Mouse (Mus musculus): ENCODE data around the gene Taok1. TPM values are rescaled to one million over a fixed set of nuclear protein-coding genes. Genes with fewer than 3 reads are reported as not detected.

Taok1 gene
- total RNA-seq, 2 experiments from 2014 or later, result 51.8 to 58.4 TPM

DNA sequence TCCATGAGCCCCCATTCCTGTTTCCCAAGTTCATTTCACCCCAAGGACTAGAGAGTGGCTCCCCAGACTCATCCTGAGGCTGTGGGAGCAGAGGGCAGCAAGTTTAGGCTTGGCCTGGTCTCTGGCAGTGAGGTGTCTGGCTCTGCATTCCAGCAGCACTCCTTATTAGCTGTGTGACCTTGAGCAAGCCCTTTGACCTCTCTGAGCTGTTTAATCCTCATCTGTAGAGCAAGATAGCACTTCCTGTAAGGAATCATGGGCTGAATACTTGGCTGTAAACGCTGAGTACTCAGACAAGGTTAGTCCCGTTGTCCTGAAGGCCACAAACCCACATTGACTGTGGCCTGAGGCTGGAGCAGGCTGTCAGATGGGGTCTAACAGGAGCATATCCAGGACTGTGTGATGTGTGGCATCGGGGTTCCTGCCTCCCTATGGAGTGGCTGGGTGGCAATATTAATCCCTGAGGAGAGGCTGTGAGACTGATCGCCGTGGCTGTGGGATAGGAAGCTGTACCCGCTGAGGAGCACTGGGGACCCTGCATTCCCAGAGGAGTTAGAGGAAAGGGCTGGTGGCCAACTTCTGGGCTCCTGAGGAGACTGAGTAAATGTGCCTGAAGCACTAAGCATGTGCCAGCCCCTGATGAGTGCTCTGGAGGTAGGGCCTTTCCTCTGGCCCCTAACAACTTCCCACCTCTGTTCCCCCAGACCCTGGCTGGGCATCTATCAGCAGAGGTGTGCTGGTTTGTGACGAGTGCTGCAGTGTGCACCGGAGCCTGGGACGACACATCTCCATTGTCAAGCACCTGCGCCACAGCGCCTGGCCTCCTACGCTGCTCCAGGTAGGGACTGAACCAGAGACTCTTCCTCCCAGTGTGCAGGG is 109.1 kb downstream of the Taok1 start:
- DNase-seq (ENCODE audit: low spot score), result no peak
- intact Hi-C loops (cut with DNase I), result no loop called here

DNA sequence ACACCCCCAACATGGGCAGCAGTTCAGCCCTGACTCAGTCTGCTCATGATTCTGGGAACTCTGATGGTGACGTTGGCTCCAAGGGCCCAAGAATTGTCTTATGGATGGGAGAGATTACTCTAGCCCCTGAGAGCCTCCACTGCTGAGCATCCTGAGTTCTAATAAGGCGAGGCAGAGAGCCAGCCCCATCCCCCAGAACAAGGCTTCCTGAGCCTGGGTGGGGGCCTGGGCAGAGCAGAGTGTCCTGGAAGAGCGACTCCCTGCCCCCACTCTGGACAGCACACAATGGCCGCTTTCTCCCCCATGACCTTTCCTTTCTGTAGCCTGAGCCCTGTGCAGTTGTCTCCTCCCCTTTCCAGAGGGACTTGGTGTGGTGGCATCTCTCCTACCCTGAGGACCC is 109.8 kb downstream of the Taok1 start:
- intact Hi-C loops (cut with DNase I), result no loop called here
- no peak for DNase-seq (ENCODE audit: low spot score)

DNA sequence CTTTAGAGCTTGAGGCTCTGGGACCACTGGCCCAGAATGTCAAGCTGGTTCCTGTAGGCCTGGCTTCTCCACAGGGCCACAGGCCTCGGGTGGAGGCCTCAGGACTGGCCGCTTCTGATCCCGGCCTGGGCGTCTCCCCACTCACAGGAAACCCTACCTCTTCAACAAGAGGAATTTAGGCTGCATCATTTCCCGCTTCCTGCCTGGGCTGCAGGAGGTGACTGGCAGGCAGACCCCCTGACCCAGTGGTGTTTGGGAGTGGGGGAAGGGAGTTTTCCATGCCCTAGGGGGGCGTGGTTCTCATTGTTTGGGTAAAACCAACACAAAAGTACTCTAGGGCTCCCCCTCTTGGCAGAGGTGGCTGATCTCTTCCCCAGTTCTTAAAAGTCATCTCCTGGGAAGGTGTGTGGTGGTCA is 110.3 kb downstream of the Taok1 start:
- intact Hi-C loops (cut with DNase I), result no loop called here

DNA sequence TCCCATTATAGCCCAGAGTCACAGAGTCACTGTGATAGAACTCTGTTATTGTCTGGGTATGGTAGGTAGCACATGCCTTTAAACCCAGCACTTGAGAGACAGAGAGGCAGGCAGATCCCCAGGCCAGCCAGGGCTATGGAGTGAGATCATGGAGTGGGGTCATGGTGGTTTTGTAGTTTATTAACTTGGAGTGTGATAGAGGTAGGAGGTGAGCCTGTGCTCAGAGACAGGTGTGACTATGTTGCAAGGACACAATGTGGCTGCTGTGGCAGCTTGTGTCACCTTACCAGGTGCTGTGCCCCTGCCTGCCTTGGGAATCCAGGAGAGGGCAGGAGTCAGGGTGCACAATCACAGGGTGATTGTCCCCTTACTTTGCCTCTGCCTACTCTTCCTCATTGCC is 112.1 kb downstream of the Taok1 start:
- intact Hi-C loops (cut with DNase I), result no loop called here
- DNase-seq (ENCODE audit: low spot score), result no peak

More for the DNA sequence above, 110.3 kb downstream of the Taok1 start:
- DNase-seq (ENCODE audit: low spot score), result peak; percentile 80

DNA sequence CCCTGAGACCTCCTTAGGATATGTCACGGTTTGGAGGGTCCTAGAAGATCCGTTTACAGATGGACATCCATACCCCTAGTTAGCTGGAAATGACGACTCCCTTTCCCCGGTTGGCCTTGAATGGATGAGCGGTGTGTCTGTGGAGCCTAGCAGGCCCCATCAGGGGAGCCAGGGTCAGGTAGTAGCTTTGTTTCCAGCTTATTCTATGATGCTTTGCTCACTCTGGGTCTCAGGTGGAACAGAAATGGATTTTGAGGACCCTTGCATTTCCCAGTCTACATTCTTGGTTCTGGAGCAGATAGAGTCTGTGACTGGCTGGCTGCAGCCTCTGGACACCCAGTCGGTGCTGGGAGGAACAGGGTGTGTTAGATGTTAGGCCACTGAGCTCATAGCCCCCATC is 112.8 kb downstream of the Taok1 start:
- intact Hi-C loops (cut with DNase I), result no loop called here
- no peak for DNase-seq (ENCODE audit: low spot score)

DNA sequence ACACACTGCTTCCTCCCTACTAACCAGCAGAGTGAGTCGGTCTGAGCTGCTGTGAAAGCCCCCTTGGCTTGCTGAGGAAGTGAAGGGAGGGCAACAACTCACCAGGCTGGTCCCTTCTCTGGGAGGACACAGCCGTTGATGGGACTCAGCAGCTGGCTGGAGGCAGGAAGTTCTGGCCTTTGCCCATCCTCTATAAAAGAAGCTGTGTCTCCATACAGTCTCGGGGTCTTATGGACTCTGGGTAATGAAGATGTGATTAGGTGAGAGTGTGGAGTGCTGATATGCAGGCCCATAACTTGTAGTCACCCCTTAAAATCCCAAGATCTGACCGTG is 113.3 kb downstream of the Taok1 start:
- intact Hi-C loops (cut with DNase I), result no loop called here

DNA sequence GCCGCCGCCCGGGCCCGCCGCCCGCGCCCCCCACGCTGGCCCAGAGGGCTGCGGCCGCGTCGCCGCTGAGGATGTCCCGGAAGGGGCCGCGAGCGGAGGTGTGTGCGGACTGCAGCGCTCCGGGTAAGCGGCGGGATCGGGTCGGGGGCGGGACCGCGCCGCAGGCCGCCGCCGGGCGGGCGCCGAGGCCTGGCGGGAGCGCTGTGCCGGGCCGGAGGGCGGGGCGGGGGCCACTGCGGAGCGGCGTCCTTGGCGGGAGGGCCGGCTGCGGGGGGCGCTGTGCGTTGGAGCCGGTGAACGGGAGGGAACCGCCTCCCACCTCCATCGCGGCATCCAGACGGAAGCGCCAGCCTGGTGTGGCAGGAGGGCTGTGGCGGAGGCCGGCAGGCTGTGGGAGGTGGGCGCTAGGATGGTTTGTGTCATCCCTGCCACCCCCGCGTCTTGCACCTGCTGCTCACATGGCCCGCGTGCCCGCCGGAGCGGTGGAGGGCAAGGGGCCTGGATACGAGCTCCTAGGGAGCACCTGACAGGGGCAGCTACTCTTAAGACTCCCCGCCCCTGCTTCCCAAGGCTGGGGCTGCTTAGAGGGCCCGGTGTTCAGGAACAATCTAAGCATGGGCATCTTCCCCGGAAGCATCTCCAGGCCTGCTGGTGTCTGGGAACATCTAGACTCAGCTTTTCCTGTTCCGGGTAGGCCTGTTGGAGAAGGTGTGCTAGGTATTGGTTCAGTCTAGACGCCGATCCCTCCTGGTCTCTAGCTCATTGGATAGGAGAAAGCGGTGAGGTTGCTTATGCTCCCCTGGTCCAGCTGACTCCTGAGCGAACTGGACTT is 113.9 kb downstream of the Taok1 start, which contains the start of gene Git1:
Git1 (plus strand) TSS at position 51 of the 832 bp plus-strand sequence.
- no peak for DNase-seq (ENCODE audit: low spot score)
- intact Hi-C loops (cut with DNase I), result no loop called here

More for the DNA sequence above, 113.3 kb downstream of the Taok1 start:
- no peak for DNase-seq (ENCODE audit: low spot score)

DNA sequence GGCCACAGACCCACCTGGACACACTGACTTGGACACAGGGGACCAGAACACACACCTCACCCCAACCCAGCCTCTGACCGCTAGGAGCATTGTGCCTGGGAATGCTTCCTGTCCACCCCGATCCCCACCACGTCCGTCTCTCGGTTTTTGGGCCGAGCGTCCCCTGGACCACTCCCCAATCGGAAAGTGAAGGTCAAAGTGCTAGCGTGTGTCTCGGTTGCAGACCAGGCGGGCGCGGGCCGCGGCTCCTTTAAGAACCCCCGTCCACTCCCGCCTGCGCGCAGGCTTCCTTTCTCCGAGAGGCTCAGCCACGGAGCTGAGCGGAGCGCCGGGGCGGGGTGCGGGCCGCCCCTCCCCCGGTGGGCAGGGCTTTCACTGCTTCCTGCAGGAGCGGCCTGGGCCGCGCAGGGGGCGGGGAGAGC is 114.7 kb downstream of the Taok1 start:
- peak; percentile 92 for DNase-seq (ENCODE audit: low spot score)
- intact Hi-C loops (cut with DNase I), result no loop called here

DNA sequence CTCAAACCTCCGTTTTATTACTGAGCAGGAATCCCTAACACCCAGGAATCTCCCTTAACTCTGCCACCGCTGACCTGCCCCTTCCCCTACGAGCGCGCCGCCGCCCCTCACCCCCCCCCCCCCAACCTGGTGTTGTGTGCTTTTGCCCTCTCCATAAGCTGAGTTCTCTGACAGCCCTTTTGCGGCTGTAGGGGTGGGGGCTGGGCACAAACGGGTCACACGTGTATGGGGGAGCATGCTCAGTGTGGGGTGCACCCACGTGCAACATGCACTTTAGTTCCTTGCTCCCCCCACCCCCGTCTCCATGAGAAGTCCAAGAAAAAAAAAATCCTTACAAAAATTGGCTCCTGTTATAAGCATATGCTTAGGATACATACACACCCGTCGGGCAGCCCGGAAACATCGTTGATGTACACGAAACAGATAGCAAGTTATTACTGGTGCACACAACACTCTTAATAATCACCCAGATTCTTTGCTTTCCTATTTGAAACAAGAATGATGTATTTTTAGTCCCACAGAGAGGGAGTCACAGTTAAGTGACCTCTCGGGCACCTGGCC is 115.2 kb downstream of the Taok1 start:
- no peak for DNase-seq (ENCODE audit: low spot score)
- intact Hi-C loops (cut with DNase I), result no loop called here

DNA sequence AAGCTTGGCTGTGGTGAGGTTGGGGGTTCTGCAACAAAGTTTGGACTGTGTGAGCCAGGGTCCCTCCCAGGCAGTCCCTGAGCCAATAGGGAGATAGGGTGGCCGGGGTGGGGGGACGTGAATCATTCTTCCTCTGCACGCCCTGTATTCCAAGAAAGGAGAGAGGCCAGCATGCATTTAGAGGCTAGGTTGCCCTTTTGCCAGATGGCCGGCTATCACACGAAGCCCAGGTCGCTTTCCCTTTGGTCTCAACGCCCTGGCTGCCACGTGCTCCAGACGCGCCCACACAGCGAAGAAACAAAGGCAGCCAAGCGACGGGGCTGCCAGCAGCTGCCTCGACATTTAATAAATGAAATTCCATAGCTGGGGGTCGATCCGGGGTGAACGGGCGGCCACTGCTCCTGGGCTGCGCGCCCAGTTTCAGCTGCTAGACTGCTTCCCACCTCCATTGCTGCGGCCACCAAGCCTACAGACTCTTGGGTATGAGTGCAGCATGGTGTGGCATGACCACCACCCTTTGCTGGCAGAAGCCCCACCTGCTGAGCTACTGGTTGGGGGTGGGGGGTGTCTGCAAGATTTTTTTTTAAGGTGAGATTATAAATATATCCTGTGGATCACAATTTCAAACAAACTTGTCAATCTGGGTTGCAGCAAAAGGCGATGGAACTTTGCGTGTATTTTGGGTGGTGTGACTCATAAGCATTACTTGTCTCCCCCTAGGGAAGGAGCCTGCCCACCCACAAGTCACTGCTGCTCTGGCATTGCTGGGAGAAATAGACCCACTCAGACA is 115.9 kb downstream of the Taok1 start:
- DNase-seq (ENCODE audit: low spot score), result peak; percentile 71
- intact Hi-C loops (cut with DNase I), result loop anchor here (1.0 kb wide), 1 partner anchor 10 kb away; no protein-coding TSS in a partner anchor

DNA sequence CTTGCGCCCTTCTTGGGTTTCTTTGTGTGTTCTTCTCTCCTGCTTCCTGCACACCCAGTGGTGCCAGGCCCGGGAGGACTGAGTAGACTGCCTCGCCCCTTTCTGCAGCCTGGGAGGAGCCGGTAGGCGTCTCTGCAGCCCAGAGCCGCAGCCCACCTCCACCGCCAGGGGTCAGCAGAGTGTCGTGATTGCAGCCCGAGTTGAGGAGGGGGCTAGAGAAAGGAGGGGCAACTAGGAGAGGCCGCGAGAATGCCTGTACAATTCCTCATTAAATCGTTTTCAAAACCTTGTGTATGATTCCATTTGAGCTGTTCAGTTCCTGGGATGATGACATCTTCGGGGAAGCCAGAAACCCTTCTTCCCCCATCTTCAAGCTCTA is 116.5 kb downstream of the Taok1 start:
- DNase-seq (ENCODE audit: low spot score), result peak; percentile 79
- intact Hi-C loops (cut with DNase I), result loop anchor here (1.0 kb wide), 1 partner anchor 10 kb away; no protein-coding TSS in a partner anchor

DNA sequence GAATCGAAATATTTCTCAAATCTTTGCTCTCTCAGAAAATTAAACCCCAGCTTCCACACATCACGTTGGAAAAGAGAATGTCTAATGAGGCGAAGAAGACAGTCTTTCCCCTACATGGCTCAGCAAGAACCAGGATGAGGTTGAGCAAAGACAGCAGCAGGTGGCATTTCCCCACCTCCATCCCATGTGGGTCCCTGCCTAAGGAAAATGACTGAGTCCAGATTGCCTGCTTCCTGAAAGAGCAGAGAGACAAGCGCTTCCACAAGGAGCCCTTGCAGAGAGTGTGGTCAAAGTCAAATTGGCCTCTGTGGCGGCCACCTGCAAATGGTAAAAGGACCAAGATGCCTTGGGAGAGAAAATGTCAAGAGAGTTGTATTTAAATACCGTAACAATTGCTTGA is 117.2 kb downstream of the Taok1 start:
- intact Hi-C loops (cut with DNase I), result no loop called here
- DNase-seq (ENCODE audit: low spot score), result no peak

DNA sequence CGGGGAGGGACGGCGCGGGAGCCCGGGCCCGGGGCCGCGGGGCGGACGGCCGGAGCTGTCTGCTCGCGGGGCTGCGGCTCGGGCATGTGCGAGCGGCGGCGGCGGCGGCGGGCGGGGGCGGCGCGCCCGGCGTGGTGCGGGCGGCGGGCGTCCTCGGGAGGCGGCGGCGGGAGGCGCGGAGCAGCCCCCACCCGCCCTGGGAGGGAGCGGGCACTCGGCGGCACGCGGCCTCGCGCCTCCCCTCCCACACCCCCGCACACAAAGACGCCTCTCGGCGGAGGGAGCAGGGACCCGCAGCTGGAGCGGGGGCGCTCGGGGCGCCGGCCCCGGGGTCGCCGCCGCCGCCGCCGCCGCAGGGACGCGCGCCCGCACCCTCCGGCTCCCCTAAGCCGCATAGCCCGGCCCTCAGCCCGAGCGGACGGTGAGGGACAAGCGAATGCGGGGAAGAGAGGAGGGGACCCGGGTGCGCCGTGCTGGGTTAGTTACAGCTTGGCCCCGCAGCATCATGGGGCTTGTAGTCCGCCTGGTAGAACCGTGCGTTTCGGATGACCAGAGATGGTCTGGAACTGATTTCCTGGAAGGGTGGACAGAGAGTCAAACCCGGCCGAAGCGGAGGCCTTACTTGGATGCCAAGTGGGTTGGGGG is 117.9 kb downstream of the Taok1 start, which contains the start of gene Ankrd13b:
Ankrd13b (minus strand) TSS at position 88 of the 645 bp plus-strand sequence.
- DNase-seq (ENCODE audit: low spot score), result peak; percentile 49
- intact Hi-C loops (cut with DNase I), result loop anchor here (2.0 kb wide), 1 partner anchor 23 kb away; no protein-coding TSS in a partner anchor

DNA sequence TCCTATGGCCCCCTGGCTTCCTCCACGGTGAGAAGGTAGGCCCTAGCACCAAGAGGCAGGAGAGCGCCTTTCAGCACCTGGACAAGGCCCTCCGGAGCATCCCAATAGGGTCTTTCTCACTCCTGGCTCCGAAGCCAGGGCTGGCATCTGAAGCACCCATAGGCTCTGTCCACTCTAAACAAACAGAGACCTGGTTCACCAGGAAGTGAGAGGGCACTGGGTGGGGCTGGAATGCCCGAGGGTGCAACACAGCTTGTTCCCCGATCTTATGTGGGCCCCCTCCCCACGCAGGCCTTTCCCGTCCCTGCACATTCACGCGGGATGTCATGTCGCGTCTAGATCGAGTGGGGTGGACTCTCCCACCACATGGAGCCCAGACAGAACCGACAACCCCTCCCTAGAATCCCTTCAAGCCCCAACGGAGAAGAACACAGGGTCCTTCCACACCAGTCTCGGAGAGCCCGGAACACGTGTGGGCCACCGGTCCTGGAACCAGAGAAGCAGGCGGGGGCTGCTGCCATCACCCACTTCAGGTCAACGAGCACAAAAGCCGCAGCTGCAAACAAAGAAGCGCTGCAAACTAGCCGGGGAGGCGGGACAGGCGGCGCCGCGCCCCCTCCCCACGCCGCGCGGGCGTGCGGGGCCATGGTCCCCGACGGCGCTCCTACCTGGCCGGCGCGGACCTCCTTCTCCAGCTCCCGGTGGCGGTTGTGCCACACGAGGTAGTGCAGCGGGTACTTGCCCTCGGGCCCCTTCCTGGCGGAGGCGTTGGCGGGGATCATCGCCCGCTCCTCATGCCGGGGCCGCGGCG is 118.6 kb downstream of the Taok1 start:
- intact Hi-C loops (cut with DNase I), result loop anchor here (2.0 kb wide), 1 partner anchor 22 kb away; no protein-coding TSS in a partner anchor
- no peak for DNase-seq (ENCODE audit: low spot score)

DNA sequence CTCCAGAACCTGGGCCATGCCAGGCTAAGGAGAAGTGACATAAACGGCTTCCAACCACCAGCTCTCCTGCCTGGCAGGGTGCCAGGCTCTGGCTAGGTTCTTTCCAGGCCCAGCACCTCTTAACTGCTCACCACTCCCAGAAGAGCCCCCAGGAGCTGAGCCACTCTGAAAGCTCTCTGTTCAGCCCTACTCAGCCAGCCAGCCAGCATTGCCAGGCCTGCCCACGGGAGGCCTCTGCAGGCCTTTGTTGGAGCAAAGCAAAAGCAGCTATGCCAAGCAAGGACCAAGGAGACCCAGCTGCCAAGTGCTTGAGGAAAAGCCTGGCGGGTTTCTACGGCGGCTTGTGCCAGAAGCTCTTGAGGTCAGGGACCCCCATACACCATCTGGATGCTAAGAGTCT is 120.8 kb downstream of the Taok1 start:
- no peak for DNase-seq (ENCODE audit: low spot score)
- intact Hi-C loops (cut with DNase I), result no loop called here

DNA sequence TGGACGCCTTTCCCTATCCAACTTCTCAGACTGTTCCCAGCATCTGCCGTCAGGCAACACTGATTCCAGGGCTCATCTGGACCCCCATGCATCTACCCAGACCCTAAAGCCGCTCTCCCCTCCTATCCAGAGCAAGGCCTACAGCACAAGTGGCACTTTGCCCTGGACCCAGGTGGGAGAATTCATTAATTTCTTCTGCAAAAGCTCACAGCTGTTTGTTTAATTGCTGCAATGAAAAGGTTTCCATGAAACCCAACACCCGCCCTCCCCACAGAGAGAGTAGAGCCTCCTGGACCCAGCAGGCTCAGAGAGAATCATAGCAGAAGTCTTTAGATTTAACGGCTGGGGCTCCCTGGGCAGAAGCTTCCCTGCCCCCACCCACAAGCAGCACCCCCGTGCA is 122.4 kb downstream of the Taok1 start:
- no peak for DNase-seq (ENCODE audit: low spot score)
- intact Hi-C loops (cut with DNase I), result no loop called here

DNA sequence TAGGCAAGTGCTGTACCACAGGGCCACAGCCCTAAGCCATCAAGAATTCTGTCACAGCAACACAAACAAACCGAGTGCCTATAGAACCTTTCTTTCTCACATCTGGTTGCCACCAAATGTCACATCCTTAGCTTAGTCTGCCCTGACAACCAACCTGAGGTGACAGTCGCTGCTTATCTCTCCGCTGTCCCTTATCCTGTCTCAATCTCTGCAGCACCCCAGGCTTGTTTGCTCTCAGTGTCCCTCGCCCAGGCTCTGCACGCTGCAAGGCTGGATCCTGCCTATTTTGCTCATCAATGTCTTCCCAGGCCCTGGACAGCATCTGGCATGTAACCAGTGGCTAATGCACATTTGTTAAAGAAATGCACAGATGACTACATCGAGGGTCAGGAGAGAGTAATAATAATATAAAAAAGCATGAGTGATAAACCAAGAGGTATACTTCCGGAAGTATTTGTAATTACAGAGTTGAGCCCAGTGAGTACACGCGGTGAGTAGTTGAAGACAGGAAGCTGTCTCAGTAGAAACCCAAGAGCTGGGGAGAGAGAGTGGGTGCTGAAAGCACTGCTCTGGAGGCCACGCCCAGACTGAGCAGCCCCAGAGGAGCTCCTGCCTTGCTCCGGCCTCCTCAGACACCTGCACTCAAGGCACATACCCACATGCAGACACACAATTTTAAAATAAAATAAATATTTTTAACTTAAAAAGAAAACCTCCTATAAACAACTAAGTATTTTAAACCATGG is 123.9 kb downstream of the Taok1 start:
- no peak for DNase-seq (ENCODE audit: low spot score)
- intact Hi-C loops (cut with DNase I), result no loop called here

DNA sequence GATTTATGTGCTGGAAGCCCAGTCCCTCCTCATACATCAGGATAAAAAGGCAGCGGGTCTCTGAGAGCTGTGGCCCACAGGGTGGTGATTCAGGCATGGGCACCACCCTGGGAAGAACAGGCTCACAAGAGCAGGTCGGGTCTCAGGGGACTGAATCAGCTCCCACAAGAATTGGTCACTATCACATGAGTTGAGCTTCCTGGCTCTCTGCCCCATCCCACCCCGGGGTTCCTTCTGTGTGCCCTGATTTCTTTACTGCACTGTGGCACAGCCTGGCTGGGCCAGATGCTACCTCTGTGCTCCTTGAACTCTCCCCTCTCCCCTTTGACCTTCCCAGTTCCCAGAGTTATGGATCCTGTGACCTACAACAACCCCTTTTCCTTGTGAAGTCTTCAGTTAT is 124.6 kb downstream of the Taok1 start:
- intact Hi-C loops (cut with DNase I), result no loop called here
- DNase-seq (ENCODE audit: low spot score), result no peak

Data from heart, postnatal 25 days (tissue).